In the genomic region with DNA sequence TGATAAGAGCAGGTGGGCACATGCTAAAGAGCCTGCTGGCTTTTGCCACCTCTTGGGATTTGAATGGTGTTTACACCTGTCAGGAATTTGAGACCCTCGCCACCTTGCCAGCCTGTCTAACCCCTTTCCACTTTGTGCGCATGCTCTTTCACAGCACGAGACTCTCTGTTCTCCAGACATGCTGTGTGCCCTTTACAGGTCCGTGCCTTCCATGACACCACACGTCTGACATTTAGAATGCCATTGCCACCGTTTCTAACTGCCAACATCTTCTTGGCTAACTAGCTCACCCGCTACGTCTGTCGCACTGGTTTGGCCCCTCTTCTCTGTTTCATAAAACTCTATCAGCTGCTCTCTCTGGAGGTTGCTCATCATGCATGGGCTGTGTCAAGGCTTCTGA, we compare ENCODE assay signal across 18 mouse cellular contexts.
"Had no signal": no experiment of that assay in that cellular context is flagged by ENCODE, and none has a peak within 500 bp of the region (broad histone marks: within the 10 kb centered on the region; RNA-seq: fewer than 3 reads in every experiment).

No protein-coding gene starts in this region.

- H3K9me3 ChIP-seq: midbrain, embryonic 10.5 days; midbrain, embryonic 12.5 days; neural tube, embryonic 13.5 days; neural tube, embryonic 15.5 days had no signal

- DNase-seq: lung, embryonic 14.5 days; lung, postnatal 10 days; lung, postnatal 4 days; midbrain, embryonic 14.5 days; retina, postnatal 1 day; right cerebral cortex, adult 18-20 months; right cerebral cortex, postnatal 25 days; right cerebral cortex, postnatal 4 days; spleen, adult 18-20 months; thymus, adult 18-20 months; thymus, postnatal 14 days; thymus, postnatal 36 days had no signal

- H3K27me3 ChIP-seq: midbrain, embryonic 12.5 days; neural tube, embryonic 13.5 days; neural tube, embryonic 15.5 days had no signal

- H3K4me1 ChIP-seq: midbrain, embryonic 10.5 days; midbrain, embryonic 12.5 days; neural tube, embryonic 13.5 days; neural tube, embryonic 15.5 days had no signal

- H3K4me3 ChIP-seq: midbrain, embryonic 10.5 days; midbrain, embryonic 12.5 days; myocyte; neural tube, embryonic 13.5 days; neural tube, embryonic 15.5 days had no signal

- H3K4me2 ChIP-seq: lung, embryonic 14.5 days; midbrain, embryonic 12.5 days; neural tube, embryonic 13.5 days; neural tube, embryonic 15.5 days had no signal

- H3K27ac ChIP-seq: midbrain, embryonic 10.5 days; midbrain, embryonic 12.5 days; neural tube, embryonic 13.5 days; neural tube, embryonic 15.5 days had no signal

- H3K36me3 ChIP-seq: midbrain, embryonic 10.5 days; midbrain, embryonic 12.5 days; neural tube, embryonic 13.5 days; neural tube, embryonic 15.5 days had no signal

- H3K9ac ChIP-seq: lung, embryonic 14.5 days; midbrain, embryonic 12.5 days; neural tube, embryonic 13.5 days; neural tube, embryonic 15.5 days had no signal

- ATAC-seq: midbrain, embryonic 16.5 days had no signal
